In the genomic region with DNA sequence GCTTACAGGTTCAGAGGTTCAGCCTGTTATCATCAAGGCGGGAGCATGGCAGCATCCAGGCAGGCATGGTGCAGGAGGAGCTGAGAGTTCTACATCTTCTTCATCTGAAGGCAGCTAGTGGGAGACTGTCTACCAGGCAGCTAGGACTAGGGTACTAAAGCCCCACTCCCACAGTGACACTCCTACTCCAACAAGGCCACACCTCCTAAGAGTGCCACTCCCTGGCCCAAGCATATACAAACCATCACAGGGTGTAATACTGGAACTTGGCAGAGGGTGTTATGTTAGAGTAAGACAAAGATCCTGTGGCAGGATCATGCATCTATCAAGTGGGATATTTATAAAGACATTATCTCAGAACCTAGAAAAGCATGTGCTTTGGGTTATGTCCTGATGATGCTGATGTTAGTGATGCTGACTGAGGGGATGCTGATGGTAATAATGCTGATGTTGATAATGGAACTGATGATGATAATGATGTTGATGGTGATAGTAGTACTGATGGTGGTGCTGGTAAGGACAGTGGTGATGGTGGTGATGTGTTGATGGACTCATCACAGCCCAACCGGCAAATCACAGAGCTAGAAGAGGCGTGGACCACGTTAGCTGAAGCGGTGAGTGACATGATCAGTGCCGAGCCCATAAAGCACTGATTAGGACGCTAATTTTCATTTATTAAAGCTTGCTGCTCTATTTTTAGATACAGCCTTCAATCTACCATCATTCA, we compare ENCODE assay signal across 13 mouse cellular contexts.
"Had no signal": no experiment of that assay in that cellular context is flagged by ENCODE, and none has a peak within 500 bp of the region (broad histone marks: within the 10 kb centered on the region; RNA-seq: fewer than 3 reads in every experiment).

No protein-coding gene starts in this region.

- H3K4me1 ChIP-seq: liver, embryonic 12.5 days had no signal

- H3K9me3 ChIP-seq: limb, embryonic 15.5 days; liver, embryonic 12.5 days; neural tube, embryonic 15.5 days had no signal

- H3K36me3 ChIP-seq: limb, embryonic 15.5 days; liver, embryonic 12.5 days; neural tube, embryonic 15.5 days had no signal

- H3K4me3 ChIP-seq: left cerebral cortex, adult 2 months; limb, embryonic 15.5 days; liver, embryonic 12.5 days; myocyte; neural tube, embryonic 15.5 days had no signal

- ATAC-seq: liver, embryonic 12.5 days had no signal

- H3K27me3 ChIP-seq: limb, embryonic 15.5 days; liver, embryonic 12.5 days; neural tube, embryonic 15.5 days had no signal

- H3K27ac ChIP-seq: limb, embryonic 15.5 days; liver, embryonic 12.5 days had no signal

- H3K4me2 ChIP-seq: limb, embryonic 15.5 days; liver, embryonic 12.5 days; lung, embryonic 14.5 days; neural tube, embryonic 15.5 days had no signal

- DNase-seq: kidney, adult 8-10 months; kidney, postnatal 25 days; lung, embryonic 14.5 days; lung, postnatal 10 days; lung, postnatal 4 days; right cerebral cortex, adult 18-20 months; right cerebral cortex, postnatal 25 days; thymus, postnatal 36 days had no signal

- H3K9ac ChIP-seq: limb, embryonic 15.5 days; liver, embryonic 12.5 days; lung, embryonic 14.5 days; neural tube, embryonic 15.5 days had no signal
